Mouse (Mus musculus): Measurements from ENCODE around the gene Lrit2.

DNA sequence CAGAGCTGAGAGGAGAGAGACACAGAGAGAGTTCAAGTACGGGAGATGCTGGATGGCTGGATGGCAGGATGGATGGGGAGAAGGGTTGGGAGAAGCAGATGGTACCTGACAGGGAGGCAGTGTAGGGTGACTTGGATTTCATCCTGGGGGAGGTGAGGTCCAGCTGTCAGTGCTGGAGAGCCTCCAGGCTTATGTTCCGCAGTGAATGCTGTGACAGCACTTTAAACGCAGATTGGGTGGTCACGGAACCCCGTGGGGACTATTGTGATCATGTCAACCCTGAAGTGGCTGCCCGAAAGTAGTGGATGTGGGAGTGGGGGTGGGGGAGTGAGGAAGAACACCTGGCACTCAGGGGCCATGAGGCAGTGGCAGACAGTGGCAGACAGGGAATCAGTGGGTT lies 26.7 kb downstream of the Lrit2 start:
- TF ChIP-seq POLR2A (IDR thresholded peaks at IDR 0.05; ENCODE audit: extremely low read depth, insufficient read depth, low read length): no peak
- TF ChIP-seq CTCF (IDR thresholded peaks at IDR 0.05; ENCODE audit: extremely low read depth, insufficient read depth, low read length): no peak
